ENCODE assay signal across 8 mouse cellular contexts in the genomic region with DNA sequence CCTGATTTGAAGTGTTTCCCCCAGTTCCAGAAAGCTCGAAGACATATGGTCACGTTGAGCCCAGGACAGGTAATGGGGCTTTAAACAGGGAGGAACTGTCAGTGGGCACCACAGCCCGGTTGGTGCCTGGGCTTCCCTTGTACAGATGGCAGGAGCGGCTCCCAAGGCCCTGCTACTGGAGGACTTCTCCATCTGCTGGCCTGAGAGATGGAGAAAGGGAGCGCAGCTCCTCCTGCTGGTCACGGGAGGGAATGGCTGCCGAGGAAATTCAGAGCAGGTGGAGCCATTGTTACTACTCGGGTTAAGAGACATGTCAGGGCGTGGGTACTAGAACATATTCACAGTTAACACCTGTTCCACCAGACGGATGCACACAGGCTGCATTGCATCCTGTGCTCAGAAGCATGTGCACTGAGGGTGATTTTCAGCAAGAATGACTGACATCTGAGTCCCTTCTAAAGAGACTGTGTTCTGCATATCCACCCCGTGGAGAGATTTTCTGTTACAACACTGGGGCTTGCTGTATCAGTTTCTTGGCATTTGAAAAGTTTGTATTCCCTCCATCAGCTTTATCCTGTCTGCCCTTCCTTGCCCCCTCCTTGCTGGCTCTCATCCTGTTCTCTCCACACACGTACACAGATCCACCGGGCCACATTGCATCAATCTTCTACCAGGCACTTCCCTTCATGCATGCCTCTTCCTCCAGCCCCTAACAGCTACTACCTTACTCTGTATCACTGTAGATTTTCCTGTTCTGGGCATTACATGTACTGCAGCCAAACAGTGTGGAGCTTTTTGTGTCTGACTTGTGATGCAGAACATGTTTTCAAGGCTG. TPM values are rescaled to one million over a fixed set of nuclear protein-coding genes. Genes with fewer than 3 reads are reported as not detected.
A peak's percentile ranks its signal among the peaks of the same experiment; 100 is the strongest.
DNase-seq lines count a peak whose midpoint lies in the region; ATAC-seq and TF ChIP-seq lines count a peak whose summit lies in the region.

No protein-coding gene starts in this region.

- H3K36me3 ChIP-seq in heart, embryonic 13.5 days = peaks cover 33% of the 10 kb centered on the region
- peaks cover 6% of the 10 kb centered on the region for H3K36me3 ChIP-seq in liver, embryonic 11.5 days (ENCODE audit: control insufficient read depth, insufficient read depth, low read length)
- H3K36me3 ChIP-seq in stomach, embryonic 15.5 days = no peaks in the 10 kb centered on the region

- H3K27ac ChIP-seq in bone marrow, adult 2 months (ENCODE audit: control insufficient read depth, insufficient read depth, low read depth, low read length, poor library complexity) = no peak overlapping the region
- H3K27ac ChIP-seq in embryonic fibroblast, embryonic 13.5 days (ENCODE audit: insufficient read depth, low read length) = no peak overlapping the region
- H3K27ac ChIP-seq in heart, embryonic 13.5 days (replicated peaks) = no peak overlapping the region
- no peak overlapping the region for H3K27ac ChIP-seq in liver, embryonic 11.5 days (ENCODE audit: low read depth, low read length)
- H3K27ac ChIP-seq in stomach, embryonic 15.5 days = no peak overlapping the region

- no peak overlapping the region for H3K4me3 ChIP-seq in bone marrow, adult 2 months (replicated peaks; ENCODE audit: control insufficient read depth, low read depth, low read length)
- H3K4me3 ChIP-seq in embryonic fibroblast, embryonic 13.5 days (ENCODE audit: insufficient read depth, low read length) = no peak overlapping the region
- no peak overlapping the region for H3K4me3 ChIP-seq in heart, embryonic 13.5 days
- H3K4me3 ChIP-seq in liver, embryonic 11.5 days (ENCODE audit: low read depth, low read length) = no peak overlapping the region
- H3K4me3 ChIP-seq in stomach, embryonic 15.5 days (replicated peaks) = no peak overlapping the region

- TF ChIP-seq CTCF in bone marrow, adult 2 months (IDR thresholded peaks at IDR 0.05; ENCODE audit: control insufficient read depth, insufficient read depth, low read length) = peak; percentile 99
- TF ChIP-seq CTCF in embryonic fibroblast, embryonic 13.5 days (IDR thresholded peaks at IDR 0.05; ENCODE audit: borderline replicate concordance, insufficient read depth, low read length) = peak; percentile 87

- peak; percentile 19; the same call in 1 of the 2 replicates for ATAC-seq in heart, embryonic 13.5 days (ENCODE audit: extremely low read depth, insufficient number of reproducible peaks, low FRiP score, low TSS enrichment)
- ATAC-seq in liver, embryonic 11.5 days (replicated peaks; ENCODE audit: low FRiP score) = peak; percentile 74
- ATAC-seq in stomach, embryonic 15.5 days (ENCODE audit: insufficient read depth, low FRiP score, low read depth) = peak; percentile 56

- H3K27me3 ChIP-seq in heart, embryonic 13.5 days (replicated peaks) = no peaks in the 10 kb centered on the region
- no peaks in the 10 kb centered on the region for H3K27me3 ChIP-seq in liver, embryonic 11.5 days (replicated peaks; ENCODE audit: control insufficient read depth, insufficient read depth, low read length)
- H3K27me3 ChIP-seq in stomach, embryonic 15.5 days (replicated peaks) = no peaks in the 10 kb centered on the region

- 20% methylated on average over 13 of the region's 13 CpGs for WGBS in bone marrow, adult 2 months
- WGBS in heart, embryonic 13.5 days = 37% methylated on average over 13 of the region's 13 CpGs
- WGBS in liver, embryonic 11.5 days = 44% methylated on average over 13 of the region's 13 CpGs
- 35% methylated on average over 13 of the region's 13 CpGs for WGBS in stomach, embryonic 15.5 days

- no peak overlapping the region for H3K9ac ChIP-seq in heart, embryonic 13.5 days
- H3K9ac ChIP-seq in liver, embryonic 11.5 days (ENCODE audit: low read depth, low read length) = no peak overlapping the region
- H3K9ac ChIP-seq in stomach, embryonic 15.5 days = no peak overlapping the region

- H3K9me3 ChIP-seq in heart, embryonic 13.5 days = no peaks in the 10 kb centered on the region
- H3K9me3 ChIP-seq in liver, embryonic 11.5 days (ENCODE audit: control insufficient read depth, low read length) = no peaks in the 10 kb centered on the region
- H3K9me3 ChIP-seq in stomach, embryonic 15.5 days = no peaks in the 10 kb centered on the region

- H3K4me2 ChIP-seq in heart, embryonic 13.5 days = no peak overlapping the region
- no peak overlapping the region for H3K4me2 ChIP-seq in liver, embryonic 11.5 days
- no peak overlapping the region for H3K4me2 ChIP-seq in stomach, embryonic 15.5 days

- peak; percentile 84 to 85 for DNase-seq in B cell, adult 2 months
- DNase-seq in kidney, postnatal 10 days = peak; percentile 88
- peak; percentile 76 for DNase-seq in liver, embryonic 11.5 days (ENCODE audit: low spot score)
- DNase-seq in neural tube, embryonic 10.5 days (ENCODE audit: extremely low spot score, low spot score) = peak; percentile 83

- H3K4me1 ChIP-seq in bone marrow, adult 2 months (ENCODE audit: control insufficient read depth, insufficient read depth, low read length) = no peaks in the 10 kb centered on the region; the same call in 1 of the 2 replicates
- peaks cover 1% of the 10 kb centered on the region; the same call in 1 of the 2 replicates for H3K4me1 ChIP-seq in embryonic fibroblast, embryonic 13.5 days (ENCODE audit: control insufficient read depth, insufficient read depth, low read length)
- H3K4me1 ChIP-seq in heart, embryonic 13.5 days = no peaks in the 10 kb centered on the region
- H3K4me1 ChIP-seq in liver, embryonic 11.5 days (replicated peaks; ENCODE audit: control insufficient read depth, insufficient read depth, low read length) = no peaks in the 10 kb centered on the region
- no peaks in the 10 kb centered on the region for H3K4me1 ChIP-seq in stomach, embryonic 15.5 days

- TF ChIP-seq POLR2A in bone marrow, adult 2 months (IDR thresholded peaks at IDR 0.05; ENCODE audit: borderline replicate concordance, control insufficient read depth, low read depth, low read length) = no peak
- TF ChIP-seq POLR2A in embryonic fibroblast, embryonic 13.5 days (IDR thresholded peaks at IDR 0.05; ENCODE audit: low read depth, low read length) = no peak

RNA-seq across cellular contexts. Expression of gene Hspbap1, which starts 47.3 kb away (rescaled TPM):
- polyA plus RNA-seq in bone marrow, adult 2 months (2011; ENCODE audit: insufficient read depth, insufficient read length, low replicate concordance, missing spikeins) = 15.1 and 20.2 TPM in 2 replicates
- 10.8 and 12.5 TPM in 2 replicates for polyA plus RNA-seq in embryonic fibroblast, embryonic 13.5 days (2011; ENCODE audit: insufficient read length, low read depth, missing spikeins)
- polyA plus RNA-seq in heart, embryonic 13.5 days (2015; fragmentation: Nextera tagmentation; extraction: Ambion mirVana) = 8.7 and 9.5 TPM in 2 replicates
- polyA plus RNA-seq in liver, embryonic 11.5 days (2014; fragmentation: Nextera tagmentation; extraction: Ambion mirVana) = 30.1 and 30.4 TPM in 2 replicates
- polyA plus RNA-seq in stomach, embryonic 15.5 days (2015; fragmentation: Nextera tagmentation; extraction: Ambion mirVana) = 13.8 and 15.2 TPM in 2 replicates

RNA-seq across cellular contexts. Expression of gene Dirc2, which starts 48.3 kb away (rescaled TPM):
- polyA plus RNA-seq in bone marrow, adult 2 months (2011; ENCODE audit: insufficient read depth, insufficient read length, low replicate concordance, missing spikeins) = 6.5 and 14.0 TPM in 2 replicates
- 25.1 and 27.6 TPM in 2 replicates for polyA plus RNA-seq in embryonic fibroblast, embryonic 13.5 days (2011; ENCODE audit: insufficient read length, low read depth, missing spikeins)
- 10.6 and 11.1 TPM in 2 replicates for polyA plus RNA-seq in heart, embryonic 13.5 days (2015; fragmentation: Nextera tagmentation; extraction: Ambion mirVana)
- 7.5 and 8.0 TPM in 2 replicates for polyA plus RNA-seq in liver, embryonic 11.5 days (2014; fragmentation: Nextera tagmentation; extraction: Ambion mirVana)
- polyA plus RNA-seq in stomach, embryonic 15.5 days (2015; fragmentation: Nextera tagmentation; extraction: Ambion mirVana) = 12.5 and 13.5 TPM in 2 replicates

RNA-seq across cellular contexts. Expression of gene Parp14, which starts 53.9 kb away (rescaled TPM):
- polyA plus RNA-seq in bone marrow, adult 2 months (2011; ENCODE audit: insufficient read depth, insufficient read length, low replicate concordance, missing spikeins) = 8.5 and 17.2 TPM in 2 replicates
- 6.0 and 7.4 TPM in 2 replicates for polyA plus RNA-seq in embryonic fibroblast, embryonic 13.5 days (2011; ENCODE audit: insufficient read length, low read depth, missing spikeins)
- 0.75 and 0.80 TPM in 2 replicates for polyA plus RNA-seq in heart, embryonic 13.5 days (2015; fragmentation: Nextera tagmentation; extraction: Ambion mirVana)
- polyA plus RNA-seq in liver, embryonic 11.5 days (2014; fragmentation: Nextera tagmentation; extraction: Ambion mirVana) = 0.70 and 1.3 TPM in 2 replicates
- polyA plus RNA-seq in stomach, embryonic 15.5 days (2015; fragmentation: Nextera tagmentation; extraction: Ambion mirVana) = 1.8 and 2.3 TPM in 2 replicates

Comparison
In these comparisons a context has a peak if more than half of its experiments do, and no peak if none do; other contexts are left out.
1. ATAC-seq: peak in every context shown above with its lines; median percentile 74 in liver, embryonic 11.5 days; 56 in stomach, embryonic 15.5 days; 19 in heart, embryonic 13.5 days.